Mouse (Mus musculus) brain, embryonic 14.5 days (tissue): ENCODE measurements around the gene Wdr72. TPM values are rescaled to one million over a fixed set of nuclear protein-coding genes. Genes with fewer than 3 reads are reported as not detected.

Experiments used
- DNase-seq: peaks from one replicate; pipeline ENCODE4 v3.0.0-alpha.2; 2011; ENCODE audit warnings: low read depth
- CTCF ChIP-seq: fragments of 200-500 bp; IDR thresholded peaks from 2 replicates; pipeline ENCODE4 v1.5.1; 2012; ENCODE audit warnings: inconsistent platforms, mild to moderate bottlenecking, moderate library complexity, borderline replicate concordance; ENCODE audit not compliant: insufficient read depth, insufficient read length; ENCODE audit errors: extremely low read depth
- POLR2A ChIP-seq: fragments of 200-500 bp; IDR thresholded peaks from 2 replicates; pipeline ENCODE4 v1.6.1; 2012; ENCODE audit warnings: mild to moderate bottlenecking, inconsistent platforms, borderline replicate concordance; ENCODE audit not compliant: poor library complexity, insufficient read depth, insufficient read length, severe bottlenecking; ENCODE audit errors: extremely low read depth
- polyA plus RNA-seq: library from polyadenylated mRNA; depleted of rRNA; stranded (reverse); fragments of >200 nt; gene quantifications from 2 replicates; pipeline ENCODE4 v1.2.3, GENCODE M21; 2012; rRNA removed

The Wdr72 gene
- 0.25 and 0.37 TPM in 2 replicates for polyA plus RNA-seq

DNA sequence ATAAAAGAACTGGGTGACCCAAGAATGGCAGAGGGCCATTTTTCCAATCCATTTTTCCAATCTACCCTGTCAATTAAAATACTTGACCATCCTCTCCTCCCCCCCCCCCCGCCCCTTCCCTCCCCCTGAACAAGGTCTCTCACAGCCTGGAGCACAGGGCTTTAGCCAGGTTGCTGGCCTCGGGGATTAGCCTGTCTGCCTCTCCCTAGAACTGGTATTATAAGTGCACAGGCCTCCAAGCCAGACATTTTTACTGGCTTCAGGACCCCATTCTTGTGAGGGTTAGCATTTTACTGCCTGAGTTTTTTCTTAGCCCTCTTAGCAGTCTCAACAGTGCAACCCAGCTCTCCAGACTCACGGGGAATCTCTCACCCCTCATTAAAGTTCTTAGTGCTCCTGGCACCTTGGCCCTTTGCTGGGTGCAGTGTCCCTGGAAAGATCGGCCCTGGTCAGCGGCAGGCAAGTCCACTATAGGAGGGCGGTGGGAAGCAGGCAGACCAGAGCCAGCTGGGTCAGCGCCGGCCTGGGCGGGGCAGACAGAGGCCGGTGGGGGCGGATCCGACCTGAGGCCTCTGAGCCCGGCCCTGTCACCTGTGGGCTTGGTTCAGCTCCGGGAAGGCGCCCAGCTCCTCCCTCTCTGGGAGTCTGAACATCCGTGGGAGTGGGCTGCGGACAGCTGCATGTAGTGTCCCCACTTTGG lies at the start of gene Wdr72:
Gene Wdr72, plus strand, starts transcription at position 596 of the 700 bp plus-strand sequence.
- TF ChIP-seq CTCF (no peak), POLR2A (no peak)
- no peak for DNase-seq

DNA sequence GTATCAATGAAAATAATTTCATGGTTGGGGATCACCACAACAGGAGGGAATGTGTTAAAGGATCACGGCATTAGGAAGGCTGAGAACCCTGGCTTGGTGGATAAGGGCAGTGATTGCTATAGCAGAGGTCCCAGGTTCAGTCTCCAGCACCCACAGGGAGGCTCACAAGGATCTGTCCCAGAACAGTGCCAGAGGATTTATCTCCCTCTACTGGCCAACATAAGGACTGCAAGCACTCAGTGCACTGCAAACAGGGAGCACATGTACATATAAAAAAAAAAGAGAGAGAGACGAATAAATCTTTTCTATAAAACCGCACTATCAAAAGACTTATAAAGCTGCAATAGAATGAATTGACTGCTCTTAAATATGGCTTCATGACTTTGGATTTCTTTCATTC lies 43.9 kb upstream of the Wdr72 start:
- TF ChIP-seq POLR2A (no peak), CTCF (peak; percentile 48; the same call in 1 of the 2 replicates)
- peak; percentile 19 for DNase-seq

DNA sequence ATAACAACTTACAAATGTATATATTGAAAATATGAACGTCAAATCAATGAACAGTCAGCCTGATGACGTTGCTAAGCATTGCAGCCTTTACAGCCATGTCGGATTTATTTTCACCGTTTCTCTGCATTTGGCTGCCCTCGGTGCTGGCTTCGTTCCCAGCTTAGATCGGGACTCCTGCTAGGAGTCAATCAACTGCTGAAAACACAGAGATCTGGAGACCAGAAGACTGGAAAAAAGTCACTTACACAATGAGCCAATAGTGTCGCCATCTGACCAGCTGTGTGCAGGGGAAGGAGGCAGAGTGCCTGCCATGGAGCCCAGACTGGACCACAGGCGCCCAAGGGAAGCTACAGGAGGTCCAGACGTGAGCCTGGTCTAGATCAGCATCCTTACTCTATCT lies 43.4 kb upstream of the Wdr72 start:
- DNase-seq, result peak; percentile 52
- TF ChIP-seq CTCF (no peak), POLR2A (no peak)

DNA sequence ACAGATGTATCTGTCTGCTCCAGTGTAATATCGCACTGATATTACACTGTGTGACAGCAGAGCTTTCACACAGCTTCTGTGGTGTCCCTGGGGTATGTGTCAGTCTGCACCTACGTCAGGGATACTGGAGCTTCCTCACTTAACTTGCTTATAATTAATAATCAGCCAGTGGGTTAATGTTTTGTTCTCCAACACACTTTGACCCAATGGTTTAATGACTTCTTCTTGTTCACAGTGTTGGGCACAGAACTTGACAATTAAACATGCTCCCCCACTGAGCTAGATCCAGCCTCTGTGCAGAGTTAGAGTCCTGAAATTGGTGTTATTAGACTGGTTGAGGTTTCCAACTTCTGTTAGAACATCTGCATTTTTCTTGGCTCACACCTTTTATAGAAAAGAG lies 34.2 kb upstream of the Wdr72 start:
- TF ChIP-seq POLR2A (no peak), CTCF (no peak)
- DNase-seq, result no peak

- DNase-seq, result peak; percentile 77
- no peak for TF ChIP-seq POLR2A
- no peak for TF ChIP-seq CTCF
Observed at GRCm38 (mm10) chr9:74078458-74078857, 31.7 kb upstream of the Wdr72 start.

- TF ChIP-seq POLR2A (no peak), CTCF (peak; percentile 42; the same call in 1 of the 2 replicates)
- DNase-seq, result peak; percentile 35
Observed at GRCm38 (mm10) chr9:74080241-74080640, 29.9 kb upstream of the Wdr72 start.

- no peak for DNase-seq
- TF ChIP-seq POLR2A (no peak), CTCF (no peak)
Observed at GRCm38 (mm10) chr9:74101591-74101990, 8.6 kb upstream of the Wdr72 start.

GRCm38 (mm10) chr9:74102615-74103014 lies 7.5 kb upstream of the Wdr72 start:
- DNase-seq, result no peak
- TF ChIP-seq CTCF, result no peak
- no peak for TF ChIP-seq POLR2A

GRCm38 (mm10) chr9:74110461-74110816 lies 283 bp downstream of the Wdr72 start:
- no peak for DNase-seq

GRCm38 (mm10) chr9:74112526-74112925 lies 2.4 kb downstream of the Wdr72 start:
- TF ChIP-seq POLR2A (no peak), CTCF (no peak)
- no peak for DNase-seq

More at GRCm38 (mm10) chr9:74110461-74110816, 283 bp downstream of the Wdr72 start:
- TF ChIP-seq CTCF, result no peak
- TF ChIP-seq POLR2A, result no peak

- TF ChIP-seq CTCF, result no peak
- no peak for TF ChIP-seq POLR2A
- no peak for DNase-seq
Observed at GRCm38 (mm10) chr9:74126222-74126621, 16.1 kb downstream of the Wdr72 start.

- no peak for TF ChIP-seq CTCF
- DNase-seq, result no peak
Observed at GRCm38 (mm10) chr9:74134010-74134409, 23.9 kb downstream of the Wdr72 start.
